Mouse (Mus musculus) cerebellum, postnatal 14 days (tissue): ENCODE measurements at regions not wholly inside any gene's neighbourhood (a gene's known extent, or its start where the extent isn't known, plus 50 kb on each side); places are given as distances from the start of the nearest gene placed in this dataset.

ENCODE experiments used
- DNase-seq, 2 experiments: peaks; one replicate each; pipeline ENCODE4 v3.0.0; 2021; ENCODE audit warnings: mixed read lengths in 2 of 2

- no peak for DNase-seq
Observed at GRCm38 (mm10) chr13:112075847-112076479, 212.3 kb upstream of the Ankrd55 start.

GRCm38 (mm10) chr13:112078088-112078487 is 210.2 kb upstream of the Ankrd55 start:
- DNase-seq: no peak

- no peak for DNase-seq
Observed at GRCm38 (mm10) chr13:112081935-112082334, 206.3 kb upstream of the Ankrd55 start.

- DNase-seq: no peak
Observed at GRCm38 (mm10) chr13:112084484-112085278, 203.6 kb upstream of the Ankrd55 start.

- DNase-seq: no peak
Observed at GRCm38 (mm10) chr13:112088312-112088771, 199.9 kb upstream of the Ankrd55 start.

- no peak for DNase-seq
Observed at GRCm38 (mm10) chr13:112090737-112091136, 197.5 kb upstream of the Ankrd55 start.

- DNase-seq: no peak
Observed at GRCm38 (mm10) chr13:112095595-112096139, 192.6 kb upstream of the Ankrd55 start.

- DNase-seq: no peak
Observed at GRCm38 (mm10) chr13:112099953-112100591, 188.2 kb upstream of the Ankrd55 start.

- peak; percentile 84 to 92 for DNase-seq
Observed at GRCm38 (mm10) chr13:112100592-112101420, 187.4 kb upstream of the Ankrd55 start.

GRCm38 (mm10) chr13:112101421-112101756 is 186.9 kb upstream of the Ankrd55 start:
- DNase-seq: no peak

- DNase-seq: no peak
Observed at GRCm38 (mm10) chr13:112105953-112106352, 182.3 kb upstream of the Ankrd55 start.

GRCm38 (mm10) chr13:112114741-112115201 is 173.5 kb upstream of the Ankrd55 start:
- DNase-seq: peak in 1 of 2 experiments; percentile 40

- DNase-seq: no peak
Observed at GRCm38 (mm10) chr13:112116101-112116726, 172.0 kb upstream of the Ankrd55 start.

- DNase-seq: peak in 1 of 2 experiments; percentile 24
Observed at GRCm38 (mm10) chr13:112118564-112118963, 169.7 kb upstream of the Ankrd55 start.

GRCm38 (mm10) chr13:112119611-112120041 is 168.6 kb upstream of the Ankrd55 start:
- DNase-seq: peak in 1 of 2 experiments; percentile 20

GRCm38 (mm10) chr13:112120346-112120745 is 167.9 kb upstream of the Ankrd55 start:
- DNase-seq: no peak

- DNase-seq: no peak
Observed at GRCm38 (mm10) chr13:112121110-112121509, 167.1 kb upstream of the Ankrd55 start.

- peak; percentile 74 to 79 for DNase-seq
Observed at GRCm38 (mm10) chr13:112122842-112123373, 165.3 kb upstream of the Ankrd55 start.

- no peak for DNase-seq
Observed at GRCm38 (mm10) chr13:112125769-112126469, 162.3 kb upstream of the Ankrd55 start.

- no peak for DNase-seq
Observed at GRCm38 (mm10) chr13:112130220-112130619, 158.0 kb upstream of the Ankrd55 start.

- DNase-seq: no peak
Observed at GRCm38 (mm10) chr13:112130774-112131173, 157.5 kb upstream of the Ankrd55 start.
